Mouse (Mus musculus) liver, embryonic 15.5 days (tissue): ENCODE data around the gene Gm14569. TPM values are rescaled to one million over a fixed set of nuclear protein-coding genes. Genes with fewer than 3 reads are reported as not detected.

Experiments used
- ATAC-seq: fragments of 200-750 bp; cut with Nextera tagmentation; 2 replicates; pipeline ENCODE4 v1.8.0; 2017; ENCODE audit warnings: moderate number of reproducible peaks, mild to moderate bottlenecking, moderate library complexity; ENCODE audit not compliant: insufficient read depth
- H3K27ac ChIP-seq: fragments of 300-500 bp; sonication (generic); replicated peaks from 2 replicates; pipeline ENCODE4 v1.5.1; 2015; ENCODE audit warnings: mild to moderate bottlenecking, inconsistent platforms
- H3K27me3 ChIP-seq: fragments of 300-500 bp; sonication (generic); 2 replicates; pipeline ENCODE4 v1.6.1; 2015; ENCODE audit warnings: mild to moderate bottlenecking, inconsistent platforms
- H3K36me3 ChIP-seq: fragments of 300-500 bp; sonication (generic); replicated peaks from 2 replicates; pipeline ENCODE4 v1.6.1; 2015; ENCODE audit warnings: moderate library complexity, mild to moderate bottlenecking, inconsistent platforms
- H3K4me1 ChIP-seq: fragments of 300-500 bp; sonication (generic); replicated peaks from 2 replicates; pipeline ENCODE4 v1.6.1; 2015; ENCODE audit warnings: inconsistent platforms
- H3K4me2 ChIP-seq: fragments of 300-500 bp; sonication (generic); 2 replicates; pipeline ENCODE4 v1.6.1; 2015; ENCODE audit warnings: moderate library complexity, mild to moderate bottlenecking, inconsistent platforms
- H3K4me3 ChIP-seq: fragments of 300-500 bp; sonication (generic); replicated peaks from 2 replicates; pipeline ENCODE4 v1.5.1; 2015; ENCODE audit warnings: mild to moderate bottlenecking, inconsistent platforms
- H3K9ac ChIP-seq: fragments of 300-500 bp; sonication (generic); 2 replicates; pipeline ENCODE4 v1.6.1; 2015; ENCODE audit warnings: moderate library complexity, mild to moderate bottlenecking, inconsistent platforms
- H3K9me3 ChIP-seq: fragments of 300-500 bp; sonication (generic); replicated peaks from 2 replicates; pipeline ENCODE4 v1.6.1; 2016; ENCODE audit warnings: inconsistent platforms
- WGBS: fragments of 180-500 bp; shearing (Covaris S2); methylation state at CpG from one replicate; pipeline ENCODE4 v1.1.7; 2015; ENCODE audit warnings: mixed read lengths; ENCODE audit not compliant: insufficient replicate concordance; 5-methylcytosine and 5-hydroxymethylcytosine counted together
- polyA plus RNA-seq: library from polyadenylated mRNA; unstranded; fragments of >200 nt; fragmentation: Nextera tagmentation; extraction: Ambion mirVana; gene quantifications from 2 replicates; pipeline ENCODE4 v1.2.1, GENCODE M21; 2015

The Gm14569 gene
- polyA plus RNA-seq: not detected in 2 replicates

GRCm38 (mm10) chrX:36491730-36492129 lies at the start of gene Gm14569:
Gene Gm14569, minus strand, starts transcription at chrX:36491830.
- no peaks in the 10 kb centered on the region for H3K27me3 ChIP-seq
- no peak for ATAC-seq
- no peak within 1 kb of the TSS for H3K27ac ChIP-seq
- no peaks in the 10 kb centered on the region for H3K36me3 ChIP-seq
- H3K9ac ChIP-seq: no peak within 1 kb of the TSS
- H3K4me1 ChIP-seq: no peaks in the 10 kb centered on the region
- no peak within 1 kb of the TSS for H3K4me2 ChIP-seq
- H3K4me3 ChIP-seq: no peak within 1 kb of the TSS
- H3K9me3 ChIP-seq: no peaks in the 10 kb centered on the region
- WGBS: 73% methylated on average over 4 of the region's 4 CpGs

GRCm38 (mm10) chrX:36534514-36534913 lies 42.9 kb upstream of the Gm14569 start:
- no peak overlapping the region for H3K4me2 ChIP-seq
- ATAC-seq: no peak
- H3K9me3 ChIP-seq: no peaks in the 10 kb centered on the region
- H3K27me3 ChIP-seq: no peaks in the 10 kb centered on the region
- no peak overlapping the region for H3K27ac ChIP-seq
- WGBS: 12% methylated on average over 4 of the region's 4 CpGs
- no peaks in the 10 kb centered on the region for H3K36me3 ChIP-seq
- no peaks in the 10 kb centered on the region for H3K4me1 ChIP-seq
- H3K9ac ChIP-seq: no peak overlapping the region
- H3K4me3 ChIP-seq: no peak overlapping the region

- Histone ChIP-seq H3K9ac (no peak overlapping the region), H3K9me3 (no peaks in the 10 kb centered on the region), H3K4me2 (no peak overlapping the region), H3K36me3 (no peaks in the 10 kb centered on the region), H3K4me3 (no peak overlapping the region), H3K27me3 (no peaks in the 10 kb centered on the region), H3K4me1 (no peaks in the 10 kb centered on the region), H3K27ac (no peak overlapping the region)
- no peak for ATAC-seq
- 47% methylated on average over 4 of the region's 4 CpGs for WGBS
These were observed 42.1 kb upstream of the Gm14569 start for GRCm38 (mm10) chrX:36533744-36534143.

- Histone ChIP-seq H3K9ac (no peak overlapping the region), H3K4me2 (no peak overlapping the region), H3K4me3 (no peak overlapping the region), H3K27me3 (no peaks in the 10 kb centered on the region), H3K9me3 (no peaks in the 10 kb centered on the region), H3K36me3 (no peaks in the 10 kb centered on the region), H3K4me1 (no peaks in the 10 kb centered on the region), H3K27ac (no peak overlapping the region)
- no peak for ATAC-seq
- 55% methylated on average over 5 of the region's 5 CpGs for whole genome bisulfite sequencing
These were observed 38.6 kb upstream of the Gm14569 start for GRCm38 (mm10) chrX:36530251-36530650.

GRCm38 (mm10) chrX:36523729-36524128 lies 32.1 kb upstream of the Gm14569 start:
- no peaks in the 10 kb centered on the region for H3K9me3 ChIP-seq
- no peaks in the 10 kb centered on the region for H3K4me1 ChIP-seq
- WGBS: 31% methylated on average over 5 of the region's 5 CpGs
- no peak overlapping the region for H3K27ac ChIP-seq
- H3K4me3 ChIP-seq: no peak overlapping the region
- H3K4me2 ChIP-seq: no peak overlapping the region
- no peaks in the 10 kb centered on the region for H3K36me3 ChIP-seq
- no peak for ATAC-seq
- no peaks in the 10 kb centered on the region for H3K27me3 ChIP-seq
- H3K9ac ChIP-seq: no peak overlapping the region

- no peaks in the 10 kb centered on the region for H3K4me1 ChIP-seq
- no peak overlapping the region for H3K27ac ChIP-seq
- no peaks in the 10 kb centered on the region for H3K9me3 ChIP-seq
- 40% methylated on average over 8 of the region's 8 CpGs for WGBS
- no peak overlapping the region for H3K4me3 ChIP-seq
- no peaks in the 10 kb centered on the region for H3K36me3 ChIP-seq
- no peak overlapping the region for H3K9ac ChIP-seq
- ATAC-seq: no peak
- no peak overlapping the region for H3K4me2 ChIP-seq
- no peaks in the 10 kb centered on the region for H3K27me3 ChIP-seq
These were observed 22.1 kb upstream of the Gm14569 start for GRCm38 (mm10) chrX:36513726-36514125.

GRCm38 (mm10) chrX:36513231-36513630 lies 21.6 kb upstream of the Gm14569 start:
- Histone ChIP-seq H3K4me2 (no peak overlapping the region), H3K9me3 (no peaks in the 10 kb centered on the region), H3K9ac (no peak overlapping the region), H3K27ac (no peak overlapping the region), H3K4me1 (no peaks in the 10 kb centered on the region), H3K36me3 (no peaks in the 10 kb centered on the region), H3K27me3 (no peaks in the 10 kb centered on the region), H3K4me3 (no peak overlapping the region)
- WGBS: 57% methylated on average over 9 of the region's 9 CpGs
- ATAC-seq: no peak

- H3K4me2 ChIP-seq: no peak overlapping the region
- no peaks in the 10 kb centered on the region for H3K27me3 ChIP-seq
- no peaks in the 10 kb centered on the region for H3K9me3 ChIP-seq
- H3K4me3 ChIP-seq: no peak overlapping the region
- no peak overlapping the region for H3K27ac ChIP-seq
- no peaks in the 10 kb centered on the region for H3K4me1 ChIP-seq
- H3K36me3 ChIP-seq: no peaks in the 10 kb centered on the region
- H3K9ac ChIP-seq: no peak overlapping the region
- 45% methylated on average over 6 of the region's 6 CpGs for WGBS
- no peak for ATAC-seq
These were observed 15.2 kb upstream of the Gm14569 start for GRCm38 (mm10) chrX:36506863-36507262.

- Histone ChIP-seq H3K4me3 (no peak overlapping the region), H3K9me3 (no peaks in the 10 kb centered on the region), H3K27me3 (no peaks in the 10 kb centered on the region), H3K9ac (no peak overlapping the region), H3K27ac (no peak overlapping the region), H3K4me1 (no peaks in the 10 kb centered on the region), H3K4me2 (no peak overlapping the region), H3K36me3 (no peaks in the 10 kb centered on the region)
- ATAC-seq: no peak
- WGBS: 18% methylated on average over 3 of the region's 3 CpGs
These were observed 2.1 kb downstream of the Gm14569 start for GRCm38 (mm10) chrX:36489506-36489905.

- Histone ChIP-seq H3K36me3 (no peaks in the 10 kb centered on the region), H3K9ac (no peak overlapping the region), H3K4me1 (no peaks in the 10 kb centered on the region), H3K27me3 (no peaks in the 10 kb centered on the region), H3K9me3 (no peaks in the 10 kb centered on the region), H3K4me3 (no peak overlapping the region), H3K27ac (no peak overlapping the region), H3K4me2 (no peak overlapping the region)
- no peak for ATAC-seq
- 26% methylated on average over 7 of the region's 7 CpGs for WGBS
These were observed 3.6 kb downstream of the Gm14569 start for GRCm38 (mm10) chrX:36487996-36488395.

GRCm38 (mm10) chrX:36474873-36475272 lies 16.8 kb downstream of the Gm14569 start:
- Histone ChIP-seq H3K9me3 (no peaks in the 10 kb centered on the region), H3K36me3 (no peaks in the 10 kb centered on the region), H3K27ac (no peak overlapping the region), H3K27me3 (no peaks in the 10 kb centered on the region), H3K4me1 (no peaks in the 10 kb centered on the region), H3K9ac (no peak overlapping the region), H3K4me2 (no peak overlapping the region), H3K4me3 (no peak overlapping the region)
- ATAC-seq: no peak
- WGBS: 41% methylated on average over 3 of the region's 3 CpGs

GRCm38 (mm10) chrX:36474103-36474751 lies 17.4 kb downstream of the Gm14569 start:
- WGBS: 18% methylated on average over 6 of the region's 6 CpGs
- no peak overlapping the region for H3K27ac ChIP-seq
- no peak overlapping the region for H3K4me2 ChIP-seq
- H3K4me1 ChIP-seq: no peaks in the 10 kb centered on the region
- H3K4me3 ChIP-seq: no peak overlapping the region
- ATAC-seq: no peak
- H3K9me3 ChIP-seq: no peaks in the 10 kb centered on the region
- no peaks in the 10 kb centered on the region for H3K27me3 ChIP-seq
- H3K36me3 ChIP-seq: no peaks in the 10 kb centered on the region
- no peak overlapping the region for H3K9ac ChIP-seq
